Mouse (Mus musculus) testis, postnatal 10 days (tissue): Measurements from ENCODE around the gene Chid1.

Source experiments
- DNase-seq: peaks from one replicate; pipeline ENCODE4 v3.0.0; 2021; ENCODE audit warnings: low spot score

Gene Chid1

DNA sequence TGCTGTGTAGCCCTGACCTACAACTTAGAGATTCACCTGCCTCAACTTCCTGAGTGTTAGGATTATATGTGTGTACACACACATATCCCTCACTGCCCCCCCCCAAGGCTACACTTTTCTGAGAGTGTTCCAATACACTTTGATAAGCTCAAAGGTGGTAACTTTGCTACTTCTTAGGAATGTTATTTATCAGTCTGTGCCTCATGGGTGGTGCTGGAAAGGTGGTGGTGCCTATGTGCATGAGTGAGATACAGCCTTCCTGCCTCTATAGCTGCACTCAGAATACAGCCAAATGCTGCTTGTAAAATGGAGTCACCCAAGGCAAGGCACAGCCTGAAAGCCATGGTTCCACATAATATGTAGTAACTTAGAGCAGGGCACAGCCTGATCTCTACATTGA, 19.3 kb upstream of the Chid1 start:
- DNase-seq, result no peak

DNA sequence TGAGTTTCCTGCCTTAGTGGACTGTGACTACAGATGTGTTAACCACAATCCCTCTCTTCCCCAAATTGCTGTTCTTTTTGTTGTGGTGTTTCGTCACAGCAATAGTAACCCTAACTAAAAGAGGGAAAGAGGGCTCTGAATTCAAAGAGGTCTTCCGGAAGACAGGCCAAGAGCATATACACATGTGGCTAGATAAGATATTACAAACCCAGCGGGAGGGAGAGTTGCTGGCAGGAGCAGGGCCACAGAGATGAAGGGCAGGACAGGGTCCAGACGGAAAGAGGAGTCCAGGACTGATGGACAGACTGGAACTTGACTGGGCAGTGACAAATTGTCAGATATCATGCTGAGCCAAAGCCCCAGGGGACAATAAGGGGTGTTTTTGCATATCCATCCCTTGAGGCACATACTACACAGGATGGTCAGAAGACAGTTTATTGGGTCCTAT, 18.7 kb upstream of the Chid1 start:
- no peak for DNase-seq

DNA sequence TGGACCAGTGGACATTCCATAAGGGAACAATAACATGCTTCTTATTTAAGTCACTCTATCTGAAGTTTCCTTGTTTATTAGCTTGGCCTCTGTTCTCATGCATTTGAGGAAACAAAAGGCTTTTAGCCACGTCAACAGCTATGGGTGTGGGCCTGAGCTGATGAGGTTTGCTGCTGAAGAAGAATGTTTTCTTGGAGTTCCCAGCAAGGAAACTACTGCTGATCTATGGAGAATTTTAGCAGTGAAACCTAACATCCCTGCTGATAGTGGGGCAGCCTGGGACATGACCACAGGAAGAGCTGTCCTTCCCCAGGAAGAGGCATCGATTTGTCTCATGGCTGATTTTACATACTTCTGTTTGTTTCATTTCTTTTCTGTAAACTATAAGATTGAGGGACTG, 10.8 kb upstream of the Chid1 start:
- DNase-seq, result no peak

DNA sequence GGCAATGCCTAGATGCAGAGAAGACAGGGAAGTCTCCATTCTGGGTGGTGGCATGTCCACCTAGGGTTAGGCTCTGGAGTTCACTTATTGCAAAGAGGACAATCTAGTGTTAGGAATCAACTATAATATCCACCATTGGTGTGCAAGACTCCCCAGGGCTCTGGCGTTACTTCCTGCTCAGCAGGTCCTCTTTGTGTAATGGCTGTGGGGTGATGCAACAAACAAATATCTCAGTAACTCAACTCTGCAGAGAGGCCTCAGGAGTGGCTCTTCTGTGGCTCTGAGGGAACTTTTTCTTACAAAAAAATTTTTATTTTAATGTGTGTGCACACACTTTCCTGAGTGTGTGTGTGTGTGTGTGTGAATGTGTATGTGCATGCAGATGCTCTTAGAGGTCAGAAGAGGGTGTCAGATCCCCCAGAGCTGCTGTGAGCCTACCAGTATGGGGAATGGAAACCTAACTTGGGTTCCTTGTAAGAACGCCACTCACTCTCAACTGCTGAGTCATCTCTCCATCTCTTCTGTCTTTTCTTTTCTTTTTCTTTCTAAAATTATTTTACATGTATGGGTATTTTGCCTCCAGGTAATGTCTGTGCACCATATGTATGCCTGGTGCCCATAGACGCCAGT, 9.9 kb upstream of the Chid1 start:
- no peak for DNase-seq

DNA sequence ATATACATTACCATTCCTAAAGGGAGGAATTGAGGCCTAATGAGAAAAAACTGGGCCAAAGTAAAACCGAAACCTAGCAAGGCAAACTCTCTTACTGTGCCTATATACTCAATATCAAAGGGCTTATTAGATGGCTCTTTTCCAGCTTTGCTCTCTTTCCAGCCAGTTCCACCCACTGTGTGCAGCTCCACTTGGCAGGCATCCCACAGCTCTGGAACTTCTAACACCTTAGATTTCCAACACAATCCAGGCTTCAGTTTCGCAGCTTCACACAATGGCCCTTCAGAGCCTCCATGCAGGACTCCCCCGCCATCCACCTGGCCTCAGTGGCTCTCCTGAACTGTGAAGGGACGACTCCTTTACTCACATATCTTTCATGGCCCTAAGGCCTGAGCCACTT, 5.0 kb upstream of the Chid1 start:
- DNase-seq, result peak; percentile 55

DNA sequence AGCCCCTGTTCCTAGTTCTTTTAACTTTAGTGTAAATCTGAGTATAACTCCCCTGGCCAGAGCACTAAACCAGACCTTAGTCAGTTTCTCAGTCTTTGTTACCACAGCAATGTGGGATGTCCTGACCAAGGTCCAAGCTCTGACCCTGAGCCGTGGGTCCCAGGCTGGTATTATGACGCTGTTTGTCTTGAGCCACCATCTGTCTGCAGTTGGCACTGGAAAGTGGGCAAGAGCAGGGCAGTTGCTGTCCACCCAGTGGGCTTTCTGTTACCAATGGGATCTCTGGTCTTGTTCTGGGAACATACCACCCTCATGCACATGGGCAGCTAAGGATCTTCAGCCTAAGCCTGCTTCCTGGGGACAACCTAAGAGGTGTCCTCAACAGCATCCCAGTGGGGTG, 2.9 kb upstream of the Chid1 start:
- no peak for DNase-seq

DNA sequence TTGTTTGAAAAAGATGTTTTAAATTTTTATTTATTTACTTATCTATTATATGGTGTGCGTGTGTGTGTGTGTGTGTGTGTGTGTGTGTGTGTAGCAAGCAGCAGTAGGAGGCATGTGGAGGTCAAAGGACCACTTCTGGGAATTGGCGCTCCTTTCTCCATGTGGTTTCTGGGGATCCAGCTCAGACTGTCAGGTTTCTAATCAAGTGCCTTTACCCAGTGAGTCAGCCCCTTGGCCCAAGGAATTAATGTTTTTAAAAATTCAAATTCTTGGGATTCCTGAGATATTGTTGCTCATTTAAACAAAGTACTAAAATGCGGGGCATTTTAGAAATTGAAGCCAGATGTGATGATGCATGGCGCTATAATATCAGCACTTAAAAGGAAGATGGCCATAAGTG, 2.0 kb upstream of the Chid1 start:
- no peak for DNase-seq

DNA sequence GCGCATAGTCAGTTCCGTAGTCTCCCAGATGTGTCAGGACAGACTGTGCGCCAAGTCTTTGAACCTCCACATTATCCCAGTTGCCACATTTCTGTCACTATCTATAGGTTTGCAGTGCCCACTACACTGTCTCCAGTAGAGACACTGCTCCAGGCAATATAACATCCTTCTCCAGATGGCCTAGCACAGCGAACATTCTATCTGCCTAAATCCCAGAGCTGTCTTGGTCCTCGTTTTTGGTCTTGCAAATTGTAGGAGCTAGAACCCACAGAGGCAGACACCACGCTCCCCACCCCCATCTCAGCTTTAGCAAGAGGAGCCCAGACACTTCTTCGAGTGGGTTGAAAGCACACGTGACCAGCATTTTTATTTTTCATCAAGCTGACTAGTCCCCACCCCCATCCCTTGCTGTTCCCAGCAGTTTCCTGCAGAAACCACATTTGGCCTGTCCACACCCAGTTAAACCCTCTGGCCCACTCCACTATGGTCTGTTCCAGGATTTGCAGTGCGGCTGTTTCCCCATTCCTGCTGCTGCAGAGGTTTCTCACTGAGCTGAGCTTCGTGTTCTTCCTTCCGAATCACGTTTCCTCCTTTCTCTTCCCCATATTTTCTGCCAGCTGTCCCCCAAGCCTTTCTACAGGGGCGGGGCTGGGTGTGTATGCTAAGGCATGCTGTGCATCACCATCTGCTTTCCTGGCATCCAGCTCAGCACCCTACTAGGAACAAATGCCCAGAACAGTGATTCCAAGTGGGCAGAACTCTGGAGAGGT, 840 bp upstream of the Chid1 start:
- DNase-seq, result peak; percentile 55

DNA sequence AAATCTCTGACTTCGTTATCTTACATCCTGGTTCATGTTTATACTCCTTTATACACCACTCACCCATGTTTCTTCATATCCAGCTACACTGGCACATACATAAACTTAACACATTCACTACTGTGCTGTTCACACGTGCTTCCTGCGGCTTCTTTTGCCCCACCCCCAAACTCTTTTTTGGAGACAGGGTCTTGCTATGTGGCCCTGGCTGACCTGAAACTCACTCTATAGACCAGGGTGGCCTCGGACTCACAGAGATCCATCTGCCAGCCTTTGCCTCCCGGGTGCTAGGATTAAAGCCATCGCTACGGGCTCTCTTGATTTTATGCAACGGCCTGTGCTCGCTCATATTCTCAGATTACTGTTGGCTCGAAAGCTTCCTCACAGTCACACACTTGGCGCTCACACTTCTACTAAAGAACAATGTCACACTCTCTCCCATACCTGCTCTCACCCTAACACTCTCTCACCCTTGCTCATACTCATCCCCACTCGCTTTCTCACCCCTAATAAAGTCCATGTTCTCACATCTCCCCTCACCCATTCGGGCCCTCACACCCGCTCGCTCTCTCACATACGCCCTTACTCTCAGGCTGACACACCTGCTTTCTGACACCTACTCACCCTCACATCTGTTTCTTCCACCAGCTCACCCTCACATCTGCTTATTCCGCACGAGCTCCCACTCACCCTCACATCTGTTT, 653 bp downstream of the Chid1 start:
- no peak for DNase-seq

DNA sequence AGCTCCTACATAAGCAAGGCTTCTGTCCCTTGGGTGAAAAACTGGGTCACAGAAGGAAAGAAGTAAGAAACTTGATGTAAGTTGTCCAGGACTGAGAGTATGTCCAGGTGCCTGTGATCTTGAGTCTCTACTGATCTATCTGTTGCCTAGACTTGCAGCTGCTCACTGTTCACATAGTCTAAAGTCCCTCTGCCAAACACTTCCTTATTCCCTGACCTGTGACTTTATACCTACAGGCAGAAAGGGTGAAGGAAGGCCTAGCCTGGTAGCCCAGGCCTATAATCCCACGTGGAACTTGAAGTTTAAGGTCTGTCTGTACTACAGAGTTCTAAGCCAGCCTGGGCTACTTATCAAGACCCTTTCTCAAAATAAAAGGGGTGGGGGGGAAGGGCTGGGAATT, 4.1 kb downstream of the Chid1 start:
- no peak for DNase-seq

DNA sequence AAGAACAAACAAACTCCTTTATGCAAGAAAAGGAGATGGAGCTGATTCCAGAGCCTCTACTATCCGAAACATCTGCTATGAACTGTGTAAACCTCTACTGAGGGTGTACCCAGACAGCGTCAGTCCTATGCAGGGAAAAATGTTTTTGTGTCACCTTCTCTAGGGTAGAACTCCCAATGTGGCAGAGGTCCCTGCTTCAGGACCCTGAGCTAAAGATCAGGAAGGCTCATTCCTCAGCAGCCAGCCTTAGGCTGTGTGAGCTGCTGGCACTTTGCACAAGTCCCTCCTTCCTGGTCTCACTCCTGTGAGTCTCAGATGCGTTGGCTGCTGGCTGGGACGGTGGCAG, 14.1 kb downstream of the Chid1 start:
- DNase-seq, result no peak

DNA sequence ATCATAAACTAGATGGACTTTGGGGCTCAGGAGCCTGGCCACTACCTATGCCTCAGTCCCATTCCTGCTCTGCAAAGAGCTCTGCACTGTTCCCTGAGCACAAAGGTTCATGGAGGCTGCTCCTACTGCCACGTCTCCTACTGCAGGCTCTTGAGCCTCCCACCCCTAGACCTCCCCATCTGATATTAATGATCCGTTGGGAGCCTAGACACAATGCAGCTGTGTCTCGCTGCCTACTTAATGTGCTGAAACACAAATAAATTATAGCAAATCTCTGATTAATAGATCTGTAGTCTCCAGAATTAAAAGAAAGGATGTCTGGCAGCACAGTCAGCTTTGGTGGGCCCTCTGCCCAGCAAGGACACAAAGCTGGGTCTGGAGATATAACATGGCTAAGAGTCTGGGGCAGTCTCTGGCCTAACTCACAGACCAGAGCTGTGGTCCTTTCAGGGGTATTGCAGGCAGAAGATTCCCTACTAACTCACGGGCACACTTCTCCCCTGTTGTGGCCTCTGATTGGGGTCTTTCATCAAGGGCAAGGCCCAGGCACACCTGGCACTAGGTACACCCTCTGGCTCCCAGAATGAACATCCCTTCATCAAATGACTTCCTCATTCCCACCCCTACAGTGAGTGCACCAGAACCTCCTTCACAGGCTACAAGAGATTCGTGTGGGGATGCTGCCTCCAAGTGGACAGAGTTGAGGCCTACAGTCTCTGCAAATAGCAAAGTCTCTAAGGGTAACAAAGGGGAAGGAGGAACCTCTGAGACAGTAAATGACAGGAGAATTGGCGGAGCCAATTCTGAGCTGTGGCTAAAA, 14.7 kb downstream of the Chid1 start:
- DNase-seq, result peak; percentile 81

DNA sequence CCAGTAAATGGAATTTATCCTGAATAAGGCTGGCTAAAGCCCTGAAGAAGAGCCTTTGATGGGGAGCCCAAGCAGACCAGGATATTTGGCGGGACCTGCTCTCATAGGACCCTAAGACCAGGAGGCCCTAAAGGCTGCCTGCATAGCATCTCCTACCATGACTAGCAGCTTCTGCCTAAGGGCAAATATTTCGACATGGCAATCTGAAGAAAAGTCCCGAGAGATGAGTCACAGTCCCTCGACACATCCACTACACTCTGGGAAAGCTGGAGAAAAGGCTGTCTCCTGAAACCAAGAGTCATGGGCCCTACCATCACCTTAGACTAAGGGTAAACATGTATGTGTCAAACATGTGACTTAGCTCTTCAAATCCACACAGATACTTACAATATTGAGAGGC, 15.4 kb downstream of the Chid1 start:
- no peak for DNase-seq

DNA sequence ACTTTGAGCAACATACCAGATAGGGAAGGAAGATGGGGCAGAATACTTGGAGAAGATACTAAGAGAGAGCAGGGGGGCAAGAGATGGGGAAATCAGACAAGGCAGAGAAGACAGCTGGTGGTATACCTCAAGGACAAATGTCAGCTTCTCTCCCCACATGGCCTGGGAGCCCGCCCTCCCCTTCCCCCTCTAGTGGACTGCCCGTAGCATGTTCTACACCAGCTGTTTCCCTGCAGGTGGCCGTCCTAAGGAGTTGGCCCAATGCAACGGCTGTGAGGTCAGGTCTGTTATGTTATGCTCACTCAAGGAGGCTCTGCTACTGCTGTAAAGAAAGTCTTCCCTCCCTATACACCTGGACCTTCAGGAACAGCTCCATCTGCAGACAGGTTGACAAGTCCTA, 16.6 kb downstream of the Chid1 start:
- no peak for DNase-seq

DNA sequence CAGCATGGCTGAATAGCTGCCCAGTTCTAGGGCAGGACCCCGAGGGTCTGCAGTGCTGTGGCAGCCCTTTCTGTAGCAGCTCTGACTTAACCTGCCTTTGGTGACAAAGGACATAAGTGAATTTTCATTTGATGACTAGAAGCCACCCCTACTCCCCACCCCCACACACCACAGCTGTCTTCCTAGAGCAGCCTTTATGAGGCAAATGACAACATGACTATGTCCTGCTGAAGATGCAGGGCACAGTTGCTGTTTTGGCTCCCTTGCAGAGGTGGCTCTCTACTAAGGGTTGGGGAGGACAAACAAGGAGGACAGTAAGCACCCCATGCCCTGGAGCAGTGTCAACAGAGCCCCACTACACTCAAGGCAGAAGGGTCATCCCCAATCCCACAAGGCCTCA, 19.9 kb downstream of the Chid1 start:
- no peak for DNase-seq

DNA sequence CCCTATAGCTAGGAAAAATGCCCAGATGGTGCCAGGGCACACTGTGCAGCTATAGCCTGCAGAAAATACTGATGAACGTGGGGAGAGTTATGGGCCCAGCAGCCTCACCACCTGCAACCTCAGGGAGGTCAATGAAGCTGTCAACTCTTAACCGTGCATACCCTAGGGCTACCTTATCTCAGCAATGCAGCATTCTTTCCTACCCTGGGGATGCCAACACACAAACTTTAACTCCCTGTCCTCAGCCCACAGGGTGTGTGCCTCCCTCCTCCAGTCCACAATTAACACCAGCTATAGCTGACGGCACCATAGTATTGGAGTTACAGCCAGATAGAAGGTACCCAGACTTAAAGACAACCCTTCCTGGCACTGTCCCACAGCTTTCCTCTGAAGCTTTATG, 20.7 kb downstream of the Chid1 start:
- DNase-seq, result no peak

DNA sequence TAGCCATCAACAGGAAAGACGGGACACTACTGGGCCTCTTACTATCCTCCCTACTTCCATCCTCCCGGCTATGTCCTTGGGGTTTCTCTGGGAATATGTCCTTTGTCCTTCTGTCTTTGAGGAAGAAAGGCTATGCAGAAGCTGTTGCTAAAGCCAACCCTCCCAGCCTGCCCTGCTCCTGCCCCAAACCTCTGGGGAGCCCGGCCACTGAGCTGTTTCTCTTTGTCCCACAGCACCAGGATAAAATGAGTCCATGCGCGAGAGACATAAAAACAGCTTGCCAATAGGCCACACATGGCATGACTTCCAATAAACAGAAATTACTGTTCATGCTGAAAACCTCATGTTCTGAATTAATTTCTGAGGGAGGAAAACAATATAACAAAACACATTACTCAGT, 21.4 kb downstream of the Chid1 start:
- no peak for DNase-seq

DNA sequence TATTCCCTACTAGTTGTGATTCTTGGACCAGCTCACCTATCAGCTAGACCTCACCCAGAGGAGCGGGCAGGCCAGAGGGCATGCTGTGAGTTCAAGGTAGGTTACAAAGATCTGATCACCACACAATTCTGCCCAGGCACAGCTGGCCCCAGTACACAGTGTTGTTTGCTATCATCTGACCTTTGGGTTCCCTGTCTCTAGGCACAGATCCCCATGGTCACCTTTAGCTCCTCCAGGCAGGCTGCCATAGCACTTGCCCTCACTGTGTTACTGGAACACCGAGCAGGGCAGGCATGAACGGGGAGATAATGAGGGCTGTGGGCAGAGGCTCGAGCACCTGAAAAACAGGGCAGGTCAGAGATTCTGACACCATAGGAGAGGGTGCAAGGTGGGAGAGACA, 22.0 kb downstream of the Chid1 start:
- DNase-seq, result no peak

DNA sequence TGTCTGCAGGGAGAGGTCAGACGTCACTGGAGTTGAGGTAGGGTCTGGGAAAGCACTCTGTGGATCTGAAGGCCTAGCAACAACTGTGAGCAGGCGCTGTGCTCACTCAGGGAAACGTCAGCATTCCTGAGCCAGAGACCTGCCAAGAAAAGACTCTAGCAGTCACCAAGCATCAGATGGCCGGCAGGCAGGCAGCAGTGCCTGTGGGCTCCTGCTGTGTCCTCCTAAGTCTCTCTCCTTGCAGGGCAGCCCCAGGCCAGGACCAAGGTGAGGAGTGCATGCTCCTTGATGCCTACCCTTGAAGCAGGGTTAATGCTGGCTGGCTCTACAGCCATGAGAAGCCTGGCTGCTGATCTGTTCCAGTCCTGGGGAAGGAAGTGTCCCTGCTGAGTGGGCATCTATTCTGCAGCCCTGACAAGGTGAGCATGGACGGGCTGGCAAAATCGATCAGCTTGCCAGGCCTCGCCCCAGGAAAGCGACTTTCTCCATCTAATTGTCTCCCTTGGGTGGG, 28.9 kb downstream of the Chid1 start:
- no peak for DNase-seq

DNA sequence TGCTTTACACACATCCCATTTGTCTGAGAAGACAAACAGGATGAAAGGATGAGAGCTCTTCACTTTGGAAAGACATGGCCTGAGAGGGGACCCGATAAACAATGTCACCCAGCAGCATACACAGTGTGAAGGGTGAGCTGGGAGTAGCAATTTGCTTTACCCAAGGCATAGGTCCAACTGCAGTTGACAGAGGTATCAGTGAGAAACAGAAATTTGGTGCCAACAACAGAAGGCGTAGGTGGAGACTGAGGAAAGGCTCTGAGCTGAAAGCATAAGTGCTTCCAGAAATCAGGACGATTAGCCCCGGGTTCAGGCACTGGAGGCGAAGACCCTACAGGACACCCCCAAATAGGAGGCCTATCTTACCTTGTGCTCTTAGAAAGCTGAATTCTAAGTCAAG, 29.5 kb downstream of the Chid1 start:
- no peak for DNase-seq

DNA sequence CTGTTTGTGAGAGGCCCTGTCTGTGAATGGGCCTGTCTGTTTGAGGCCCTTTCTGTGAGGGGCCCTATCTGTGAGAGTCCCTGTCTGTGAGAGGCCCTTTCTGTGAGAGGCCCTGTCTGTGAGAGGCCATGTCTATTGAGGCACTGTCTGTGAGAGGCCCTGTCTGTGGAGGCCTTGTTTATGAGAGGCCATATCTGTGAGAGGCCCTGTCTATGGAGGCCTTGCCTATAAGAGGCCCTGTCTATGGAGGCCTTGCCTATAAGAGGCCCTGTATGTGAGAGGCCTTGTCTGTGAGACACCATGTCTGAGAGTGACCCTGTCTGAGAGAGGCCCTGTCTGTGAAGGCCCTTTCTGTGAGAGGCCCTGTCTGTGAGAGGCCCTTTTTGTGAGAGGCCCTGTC, 31.5 kb downstream of the Chid1 start:
- no peak for DNase-seq

DNA sequence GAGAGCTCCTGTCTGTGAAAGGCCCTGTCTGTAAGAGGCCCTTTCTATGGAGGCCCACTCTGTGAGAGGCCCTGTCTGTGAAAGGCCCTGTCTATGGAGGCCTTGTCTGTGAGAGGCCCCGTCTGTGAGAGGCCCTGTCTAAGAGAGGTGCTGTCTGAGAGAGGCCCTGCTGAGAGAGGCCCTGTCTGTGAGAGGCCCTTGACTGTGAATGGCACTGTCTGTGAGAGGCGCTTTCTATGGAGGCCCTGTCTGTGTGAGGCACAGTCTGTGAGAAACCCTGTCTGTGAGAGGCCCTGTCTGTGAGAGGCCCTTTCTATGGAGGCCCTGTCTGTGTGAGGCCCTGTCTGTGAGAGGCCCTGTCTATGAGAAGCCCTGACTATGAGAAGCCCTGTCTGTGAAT, 33.4 kb downstream of the Chid1 start:
- no peak for DNase-seq

DNA sequence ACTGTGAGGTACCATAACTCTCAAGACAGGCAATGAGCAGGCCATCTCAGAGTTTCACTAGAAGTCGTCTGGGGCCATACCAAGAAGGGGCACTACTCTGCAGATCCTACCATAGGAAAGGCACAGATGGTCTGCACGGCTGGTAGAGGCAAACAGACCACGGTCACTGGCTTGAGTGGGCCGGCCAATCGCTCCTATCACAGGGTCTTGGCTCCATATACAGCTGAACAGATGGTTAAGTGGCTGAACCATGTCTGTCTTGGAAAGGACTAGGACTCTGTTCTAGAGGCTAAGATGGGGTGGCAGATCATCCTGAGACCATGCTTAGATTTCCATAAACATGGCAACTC, 37.1 kb downstream of the Chid1 start:
- DNase-seq, result no peak
